Mouse (Mus musculus): ENCODE results near the gene Amigo2.

The Amigo2 gene

DNA sequence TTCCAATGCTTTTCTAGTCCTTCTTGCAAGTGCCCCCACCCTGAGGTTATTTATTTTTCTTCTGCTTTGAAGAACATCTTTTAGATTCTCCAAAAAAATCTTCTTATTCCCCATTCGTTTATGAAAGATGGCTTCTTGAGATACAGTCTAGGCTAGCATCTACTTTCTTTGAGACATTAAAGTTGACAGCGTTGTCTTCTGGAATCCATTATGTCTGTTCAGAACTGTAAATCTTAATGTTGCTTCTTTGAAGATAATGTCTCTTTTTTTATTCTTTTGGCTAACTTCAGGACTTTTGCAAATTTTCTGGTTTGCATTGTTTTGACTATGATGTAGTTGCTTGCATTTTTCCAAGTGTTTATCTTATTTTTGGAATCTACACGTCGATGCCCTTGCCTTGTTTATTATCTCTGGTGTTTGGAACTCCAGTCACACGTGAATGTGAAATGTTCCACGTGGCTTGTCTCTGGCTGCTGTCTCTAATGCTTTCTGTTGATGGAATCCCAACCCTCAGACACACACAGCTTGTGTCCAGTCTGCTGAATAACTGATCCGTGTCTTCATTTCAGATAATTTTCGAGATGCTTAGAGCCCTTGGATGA, 20.1 kb upstream of the Amigo2 start:
- DNase-seq (ENCODE audit: low spot score in 2 of 2), result no peak

GRCm38 (mm10) chr15:97266236-97266845, 19.3 kb upstream of the Amigo2 start:
- no peak for DNase-seq (ENCODE audit: low spot score in 2 of 2)

GRCm38 (mm10) chr15:97262251-97262650, 15.2 kb upstream of the Amigo2 start:
- DNase-seq (ENCODE audit: low spot score in 2 of 2), result no peak

DNA sequence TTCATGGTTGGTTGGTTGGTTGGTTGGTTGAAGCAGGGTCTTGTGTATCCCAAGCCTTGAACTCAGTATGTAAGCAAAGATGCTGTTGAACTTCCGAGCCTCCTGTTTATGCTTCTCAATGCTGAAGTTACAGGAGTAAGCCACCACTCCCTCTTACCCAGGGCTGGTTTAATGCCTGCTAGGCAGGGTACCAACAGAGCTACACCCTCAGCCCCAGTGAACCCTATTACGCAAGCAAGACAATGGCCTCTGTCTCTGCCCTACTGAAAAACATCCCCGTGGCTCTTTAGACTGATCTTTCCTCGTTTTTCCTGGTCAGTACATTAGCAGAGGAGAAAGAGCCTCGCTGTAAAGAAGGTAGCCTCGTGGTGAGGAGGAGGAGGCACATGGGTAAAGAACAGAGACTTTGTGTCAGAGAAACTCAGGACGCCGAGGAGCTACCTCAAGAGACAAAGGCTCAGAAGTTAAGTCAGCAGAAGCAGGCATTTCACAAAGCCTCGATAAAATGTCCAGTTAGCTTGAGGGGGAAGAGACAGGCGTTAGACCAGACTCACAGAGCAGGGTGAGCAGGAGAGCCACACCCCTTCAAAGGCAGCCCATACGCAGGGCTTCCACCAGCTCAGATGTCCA, 13.0 kb upstream of the Amigo2 start:
- no peak for DNase-seq (ENCODE audit: low spot score in 2 of 2)

DNA sequence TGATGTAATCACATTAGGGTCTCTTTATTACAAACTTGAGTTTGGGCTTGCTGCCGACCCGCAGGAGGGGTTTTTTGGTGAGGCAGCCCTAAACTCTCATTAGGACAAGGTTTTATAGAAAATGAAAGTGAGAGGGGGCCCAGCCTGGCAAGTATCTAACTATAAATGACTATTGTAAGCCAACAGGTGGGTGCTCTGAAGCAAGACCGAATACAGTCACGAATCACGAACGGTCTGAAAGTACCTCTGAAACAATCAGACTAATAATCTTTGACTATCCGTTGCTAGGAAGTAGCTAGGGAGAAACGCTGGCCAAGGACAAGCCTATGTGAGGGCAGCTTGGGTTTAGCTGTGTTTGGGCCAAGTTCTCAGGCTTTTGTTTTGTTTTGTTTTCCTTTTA, 12.2 kb upstream of the Amigo2 start:
- DNase-seq (ENCODE audit: low spot score in 2 of 2), result no peak

DNA sequence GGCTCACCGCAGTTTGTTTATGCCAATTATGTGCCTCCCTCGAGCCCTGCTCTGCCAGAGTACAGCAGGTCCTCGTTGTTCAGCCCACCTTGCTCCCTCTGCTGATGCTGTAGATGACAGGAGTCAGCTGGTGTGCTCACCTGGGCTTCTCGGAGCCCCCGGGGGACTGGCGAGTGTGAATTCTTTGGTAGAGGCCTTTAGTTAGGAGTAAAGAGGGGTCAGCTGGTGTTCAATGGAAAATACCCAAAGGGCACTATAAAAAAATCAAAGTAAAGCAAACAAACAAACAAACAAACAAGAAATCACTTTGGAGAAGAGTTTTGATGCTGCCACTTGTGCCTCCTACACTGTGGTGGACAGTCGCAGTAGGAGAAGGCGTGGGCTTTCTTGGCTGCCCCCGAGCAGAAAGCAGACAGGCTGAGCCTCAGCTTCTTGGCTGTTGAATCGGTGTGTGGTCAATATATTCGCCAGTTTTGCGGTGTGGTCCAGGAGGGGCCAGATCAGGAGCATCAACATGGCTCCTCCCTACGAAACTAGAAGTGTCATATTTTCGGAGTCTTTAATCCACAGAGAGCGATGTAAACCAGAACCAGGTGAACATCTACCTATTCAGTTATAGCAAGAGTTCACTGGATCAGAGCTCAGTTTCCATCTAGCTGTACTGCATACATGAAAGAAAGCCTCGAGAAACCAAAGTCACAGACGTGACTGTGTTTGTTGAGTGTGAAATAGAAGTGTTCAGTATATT, 11.6 kb upstream of the Amigo2 start:
- no peak for DNase-seq (ENCODE audit: low spot score in 2 of 2)

DNA sequence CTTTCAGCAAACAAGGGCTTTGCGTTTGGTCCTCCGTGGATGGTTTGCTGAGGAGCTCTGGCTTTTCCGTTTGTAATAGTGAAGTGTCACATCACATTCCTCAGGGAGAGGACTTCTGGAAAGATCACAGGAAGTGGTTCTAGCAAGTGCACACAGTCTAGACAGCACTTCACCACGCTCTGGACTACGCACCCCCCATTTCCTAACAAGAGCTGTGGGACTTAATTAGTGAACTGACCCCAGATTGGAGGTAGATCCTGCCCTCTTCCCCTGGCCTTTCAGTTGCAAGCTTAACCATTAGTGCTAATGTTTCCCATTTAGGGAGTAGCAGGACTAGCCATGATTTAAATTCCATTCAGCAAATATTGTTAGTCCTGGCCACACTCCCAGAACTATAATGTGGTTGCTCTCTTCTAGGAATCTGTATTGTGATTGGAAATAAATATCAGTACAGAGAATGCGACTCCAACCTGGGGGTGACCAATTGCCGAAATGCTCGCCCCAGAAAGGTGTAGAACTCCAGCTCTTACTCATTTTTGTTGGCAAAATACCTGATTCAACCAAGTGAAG, 10.2 kb upstream of the Amigo2 start:
- DNase-seq (ENCODE audit: low spot score in 2 of 2), result no peak

DNA sequence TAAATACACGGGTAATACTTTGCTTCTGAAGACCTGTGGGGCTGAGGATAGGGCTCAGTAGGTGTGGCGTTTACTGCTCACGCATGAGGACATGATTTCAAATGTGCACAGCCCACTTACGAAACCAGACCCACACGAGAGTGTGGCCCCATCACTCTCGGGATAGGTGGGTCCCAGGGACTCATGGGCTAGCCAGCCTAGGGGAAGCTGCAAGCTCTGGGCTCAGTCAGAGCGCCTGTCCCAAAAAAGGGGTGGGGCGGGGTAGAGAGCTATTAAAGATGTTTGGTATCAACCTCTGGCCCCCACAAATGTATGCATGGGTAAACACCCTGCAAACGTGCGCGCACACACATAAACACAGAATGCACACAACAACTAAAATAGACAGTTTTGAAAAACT, 9.3 kb upstream of the Amigo2 start:
- DNase-seq (ENCODE audit: low spot score in 2 of 2), result no peak

GRCm38 (mm10) chr15:97255800-97256199, 8.7 kb upstream of the Amigo2 start:
- DNase-seq (ENCODE audit: low spot score in 2 of 2), result no peak

GRCm38 (mm10) chr15:97254375-97254774, 7.3 kb upstream of the Amigo2 start:
- DNase-seq (ENCODE audit: low spot score in 2 of 2), result no peak

GRCm38 (mm10) chr15:97252493-97253034, 5.5 kb upstream of the Amigo2 start:
- no peak for DNase-seq (ENCODE audit: low spot score in 2 of 2)

GRCm38 (mm10) chr15:97249322-97249721, 2.2 kb upstream of the Amigo2 start:
- no peak for DNase-seq (ENCODE audit: low spot score in 2 of 2)

GRCm38 (mm10) chr15:97248296-97248695, 1.2 kb upstream of the Amigo2 start:
- DNase-seq (ENCODE audit: low spot score in 2 of 2), result no peak

- no peak for DNase-seq (ENCODE audit: low spot score in 2 of 2)
These were observed 689 bp upstream of the Amigo2 start for GRCm38 (mm10) chr15:97247791-97248161.

- DNase-seq (ENCODE audit: low spot score in 2 of 2), result no peak
These were observed 831 bp downstream of the Amigo2 start for GRCm38 (mm10) chr15:97246256-97246655.

GRCm38 (mm10) chr15:97245392-97245791, 1.7 kb downstream of the Amigo2 start:
- DNase-seq (ENCODE audit: low spot score in 2 of 2), result no peak

DNA sequence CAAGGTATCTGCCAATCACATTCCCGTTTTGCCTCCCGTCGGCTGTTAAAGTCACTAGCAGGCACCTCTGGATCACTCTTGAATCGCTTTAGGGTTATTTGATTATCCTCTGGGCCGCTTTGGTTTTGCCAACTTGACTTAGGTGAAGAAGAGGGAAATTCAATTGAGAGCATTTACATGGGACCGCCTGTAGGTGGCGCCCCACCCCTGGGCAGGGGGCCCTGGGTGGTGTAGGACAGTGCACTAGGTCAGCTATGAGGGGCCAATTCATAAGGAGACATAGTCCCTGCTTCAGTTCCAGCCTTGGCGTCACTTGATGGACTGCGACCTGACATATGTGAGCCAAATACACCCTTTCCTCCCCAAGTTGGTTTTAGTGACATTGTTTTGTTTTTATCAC, 10.1 kb downstream of the Amigo2 start:
- no peak for DNase-seq (ENCODE audit: low spot score in 2 of 2)

GRCm38 (mm10) chr15:97235183-97235582, 11.9 kb downstream of the Amigo2 start:
- DNase-seq (ENCODE audit: low spot score in 2 of 2), result peak in 1 of 2 experiments; percentile 52

GRCm38 (mm10) chr15:97234076-97234475, 13.0 kb downstream of the Amigo2 start:
- no peak for DNase-seq (ENCODE audit: low spot score in 2 of 2)

- DNase-seq (ENCODE audit: low spot score in 2 of 2), result no peak
These were observed 17.5 kb downstream of the Amigo2 start for GRCm38 (mm10) chr15:97229494-97230077.

GRCm38 (mm10) chr15:97224003-97224402, 23.1 kb downstream of the Amigo2 start:
- no peak for DNase-seq (ENCODE audit: low spot score in 2 of 2)

- DNase-seq (ENCODE audit: low spot score in 2 of 2), result no peak
These were observed 23.7 kb downstream of the Amigo2 start for GRCm38 (mm10) chr15:97223431-97223830.

All from right cerebral cortex, postnatal 10 days (tissue).